Mouse (Mus musculus): ENCODE data around the gene Ggt7.
"Not testable (repeated sequence)": the region's sequence is repeated elsewhere in the genome, so short reads cannot be mapped to it uniquely, and the experiment has no call there.

Gene Ggt7

DNA sequence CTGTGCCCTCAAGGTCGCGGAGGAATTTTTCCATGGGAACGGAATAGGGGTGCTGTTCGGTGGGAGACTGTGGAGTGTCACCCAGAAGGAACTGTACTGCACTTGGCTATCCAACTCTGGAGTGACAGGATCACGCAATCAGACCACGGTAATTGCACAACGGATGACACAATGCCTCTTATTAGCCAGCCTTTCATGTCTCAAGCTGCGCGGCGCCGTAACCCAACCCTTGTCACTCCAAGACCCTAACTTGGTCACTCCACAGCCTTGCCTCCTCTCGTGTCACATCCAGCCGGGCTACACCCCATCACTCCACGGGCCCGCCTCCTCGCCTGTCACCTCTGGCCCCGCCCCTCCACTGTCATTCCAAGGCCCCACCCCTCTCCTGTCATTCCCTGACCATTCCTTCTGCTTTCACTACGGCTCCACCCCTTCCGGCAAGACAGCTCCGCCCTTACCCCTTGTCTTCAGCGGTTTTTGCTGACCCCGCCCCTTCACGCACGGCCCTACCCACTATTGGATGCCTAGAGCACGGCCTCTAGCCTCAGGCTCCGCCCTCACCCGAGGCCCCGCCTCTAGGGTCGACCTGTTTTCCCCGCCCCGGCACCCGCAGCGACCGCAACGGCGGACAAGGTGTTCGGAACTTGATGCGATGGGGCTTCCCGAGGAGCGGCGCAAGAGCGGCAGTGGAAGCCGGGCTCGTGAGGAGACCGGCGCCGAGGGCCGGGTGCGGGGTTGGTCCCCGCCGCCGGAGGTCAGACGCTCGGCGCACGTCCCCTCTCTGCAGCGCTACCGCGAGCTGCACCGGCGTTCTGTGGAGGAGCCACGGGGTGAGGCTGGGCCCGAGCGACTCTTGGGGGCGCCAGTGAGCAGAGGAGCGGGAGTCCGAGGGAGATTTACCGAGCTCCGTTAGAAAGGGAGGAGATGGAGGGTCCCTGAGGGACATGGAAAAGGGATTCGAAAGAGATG, at the start of gene Ggt7, which contains the start of gene Acss2:
TSS of gene Ggt7 (minus strand) at position 783 of the 969 bp plus-strand sequence.
TSS of gene Acss2 (plus strand) at position 494 of the 969 bp plus-strand sequence.
- peak; percentile 97 to 98 for DNase-seq (ENCODE audit: low spot score in 2 of 2)

DNA sequence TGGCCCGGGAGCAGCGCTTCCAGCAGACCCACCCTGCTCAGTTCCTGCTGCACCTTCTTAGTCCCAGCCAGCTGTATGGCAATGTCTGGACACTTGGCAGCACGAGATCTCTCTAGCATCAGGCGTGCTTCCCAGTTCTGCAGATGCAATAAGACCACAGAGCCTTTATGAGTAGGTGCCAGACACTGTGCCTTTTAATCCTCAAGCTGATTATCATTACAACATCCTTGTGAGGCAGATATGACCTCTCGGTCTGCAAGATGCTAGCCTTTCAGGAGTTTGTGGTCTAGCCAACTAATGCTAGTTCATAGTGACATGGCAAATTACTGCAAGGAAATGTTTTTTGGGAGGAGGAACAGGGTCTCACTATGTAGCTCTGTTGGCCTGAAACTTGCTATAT, 49.7 kb upstream of the Ggt7 start:
- no peak for DNase-seq (ENCODE audit: low spot score in 2 of 2)

DNA sequence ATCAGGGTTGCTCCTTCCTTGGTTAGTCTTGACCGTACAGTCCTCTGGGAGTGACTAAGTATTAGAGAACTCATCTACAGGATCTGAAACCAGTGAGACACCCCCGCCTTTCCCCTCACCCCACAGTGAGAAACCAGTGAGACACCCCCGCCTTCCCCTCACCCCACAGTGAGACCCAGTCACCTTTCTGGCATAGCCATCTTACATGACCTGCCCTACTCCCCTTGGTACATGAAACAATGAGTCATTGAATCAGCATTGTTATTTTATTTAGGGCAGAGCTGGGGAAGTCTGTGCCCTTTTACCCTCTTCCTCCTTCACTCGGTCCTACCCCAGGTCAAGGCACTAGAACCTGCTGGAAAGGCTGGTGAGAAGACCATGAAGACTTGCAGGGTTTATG, 44.9 kb upstream of the Ggt7 start:
- DNase-seq (ENCODE audit: low spot score in 2 of 2) = no peak

DNA sequence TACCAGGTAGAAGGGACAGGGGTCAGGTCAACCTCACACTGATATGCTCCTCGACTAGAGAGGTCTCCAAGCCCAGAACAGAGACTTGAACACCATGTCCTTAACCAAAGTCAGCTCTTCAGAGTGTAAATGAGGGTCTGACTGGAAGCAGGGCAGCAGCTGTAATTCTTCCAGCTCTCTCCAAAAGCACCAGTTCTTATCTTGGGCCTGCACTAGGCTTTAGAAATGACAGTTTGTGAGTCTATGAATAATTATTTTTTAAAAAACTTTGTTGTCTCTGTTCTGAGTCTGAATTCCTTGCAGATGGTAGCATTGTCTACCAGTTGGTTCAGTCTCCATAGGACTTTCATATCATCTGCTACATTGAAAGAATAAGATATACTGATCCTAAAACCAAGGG, 44.2 kb upstream of the Ggt7 start:
- no peak for DNase-seq (ENCODE audit: low spot score in 2 of 2)

DNA sequence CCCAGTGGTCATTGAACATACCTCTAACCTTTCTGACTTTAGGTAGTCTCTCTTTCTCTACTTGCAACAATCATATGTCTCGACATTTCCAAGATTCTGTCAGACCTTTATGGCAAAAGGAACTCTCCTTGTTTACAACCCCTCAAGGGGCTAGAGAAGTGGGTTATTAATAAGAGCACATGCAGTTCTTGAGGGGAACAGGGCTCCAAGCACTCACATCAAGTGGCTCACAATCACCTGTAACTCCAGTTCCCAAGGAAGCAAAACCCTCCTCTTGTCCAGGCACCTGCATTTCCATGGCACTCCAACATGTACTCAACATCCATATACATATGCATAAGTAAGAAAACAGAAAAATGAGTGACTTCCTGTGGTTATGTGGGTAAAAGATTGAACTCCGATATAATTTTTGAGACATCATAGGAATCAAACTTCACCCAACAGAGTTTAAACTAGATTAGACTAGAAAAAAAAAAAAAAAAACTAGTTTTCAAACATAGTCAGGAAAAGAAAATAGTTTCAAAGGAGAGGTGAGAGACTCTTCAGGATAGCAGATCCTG, 36.5 kb upstream of the Ggt7 start:
- DNase-seq (ENCODE audit: low spot score in 2 of 2) = no peak

DNA sequence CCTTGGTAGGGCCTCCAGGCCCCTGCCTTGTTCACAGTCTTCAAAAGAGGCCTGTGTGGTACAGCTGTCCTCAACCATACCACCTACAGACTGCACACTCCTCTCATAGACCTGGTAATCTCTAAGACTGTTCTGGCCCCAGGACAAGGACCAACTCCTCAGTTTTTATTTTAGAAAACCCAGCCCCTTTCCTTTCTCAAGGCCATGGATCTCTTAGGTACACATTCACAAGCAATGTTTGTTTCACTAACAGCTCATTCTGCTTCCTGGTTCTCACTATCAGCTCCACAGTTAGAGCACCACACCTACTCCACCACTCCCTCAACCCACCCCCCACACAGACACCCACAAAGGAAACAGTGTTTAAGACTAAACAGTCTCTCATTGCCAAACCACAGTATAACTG, 34.9 kb upstream of the Ggt7 start:
- DNase-seq (ENCODE audit: low spot score in 2 of 2) = no peak

DNA sequence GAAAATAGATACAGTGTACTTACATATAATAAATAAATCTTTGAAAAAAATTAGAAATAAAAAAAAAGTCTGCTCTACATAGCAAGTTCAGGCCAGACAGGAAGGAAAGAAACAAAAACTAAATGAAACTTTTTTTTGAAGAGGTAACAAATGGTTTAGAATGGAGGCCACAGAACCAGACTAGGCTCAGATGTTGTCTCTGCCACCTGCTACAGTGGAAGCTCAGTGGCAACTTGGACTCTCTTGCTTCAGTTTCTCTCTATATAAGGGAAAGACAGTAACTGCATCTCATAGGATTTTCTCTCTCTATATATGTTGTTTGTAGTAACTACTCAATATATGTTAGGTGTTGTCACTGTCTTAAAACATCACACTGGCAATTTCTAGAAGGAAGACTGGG, 34.3 kb upstream of the Ggt7 start:
- DNase-seq (ENCODE audit: low spot score in 2 of 2) = no peak

DNA sequence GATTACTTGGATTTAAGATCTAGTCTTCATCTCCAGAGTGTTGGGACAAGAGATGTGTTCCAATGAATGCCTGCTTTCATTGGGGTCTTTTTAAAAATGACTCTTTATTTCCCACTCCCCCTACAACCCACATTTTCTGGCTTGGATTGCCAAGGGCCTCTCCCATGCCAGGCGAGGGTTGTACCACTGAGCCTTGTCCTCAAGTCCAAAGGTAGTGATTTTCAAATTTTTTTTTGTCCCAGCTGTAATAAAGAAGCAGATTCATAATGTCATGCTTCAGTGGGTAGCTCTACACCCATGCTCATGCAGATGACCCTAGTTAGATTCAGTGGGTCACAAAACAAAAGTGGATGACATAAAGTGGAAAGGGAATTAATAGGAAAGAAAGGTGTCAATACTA, 28.9 kb upstream of the Ggt7 start:
- no peak for DNase-seq (ENCODE audit: low spot score in 2 of 2)

DNA sequence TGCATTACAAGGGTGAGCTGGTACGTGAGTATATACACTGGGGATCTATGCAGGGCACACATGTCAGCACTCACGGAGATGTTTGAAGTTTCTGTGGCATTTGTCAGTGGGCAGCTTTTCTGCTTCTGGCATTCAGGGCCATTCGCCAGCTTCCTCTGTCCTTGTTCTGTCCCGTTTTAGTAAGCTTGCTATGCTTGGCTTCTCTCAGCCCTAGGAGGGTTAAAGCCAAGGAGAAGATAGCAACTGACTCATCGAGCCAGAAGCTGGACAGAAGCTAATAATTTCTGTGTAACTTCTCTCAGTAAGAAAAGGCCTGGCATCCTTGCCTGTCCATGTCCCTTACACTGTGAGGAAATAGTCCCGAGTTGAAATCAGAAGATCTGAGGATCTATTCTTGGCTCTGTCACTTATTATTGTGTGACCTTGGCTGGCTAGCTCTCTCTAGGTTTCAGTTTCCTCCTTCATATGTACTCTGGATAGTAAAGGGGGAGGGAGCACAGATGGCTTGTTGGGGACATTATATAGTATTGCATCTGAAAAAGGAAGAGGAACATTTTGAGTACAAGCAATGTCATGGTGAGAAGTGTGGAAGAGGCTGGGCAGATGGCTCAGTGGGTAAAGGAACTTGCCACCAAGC, 22.9 kb upstream of the Ggt7 start:
- peak; percentile 17 to 22 for DNase-seq (ENCODE audit: low spot score in 2 of 2)

DNA sequence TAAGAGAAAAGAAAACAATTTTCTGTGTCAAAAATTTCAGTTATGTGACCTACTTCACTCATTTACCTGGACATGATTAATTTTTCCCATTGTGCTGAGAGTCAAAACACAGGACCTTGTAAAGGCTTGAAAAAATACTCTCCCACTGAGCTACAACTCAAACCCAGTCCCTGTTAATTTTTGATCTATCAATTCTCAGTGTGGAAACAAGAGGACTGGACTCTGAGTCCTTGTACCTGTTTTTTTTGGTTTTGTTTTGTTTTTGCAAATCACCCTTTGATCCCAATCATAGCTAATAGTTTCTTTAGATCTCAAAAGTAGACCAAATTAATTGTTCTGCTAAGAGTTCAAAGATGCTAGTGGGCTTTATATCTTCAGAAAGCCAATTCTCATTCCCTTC, 21.7 kb upstream of the Ggt7 start:
- no peak for DNase-seq (ENCODE audit: low spot score in 2 of 2)

DNA sequence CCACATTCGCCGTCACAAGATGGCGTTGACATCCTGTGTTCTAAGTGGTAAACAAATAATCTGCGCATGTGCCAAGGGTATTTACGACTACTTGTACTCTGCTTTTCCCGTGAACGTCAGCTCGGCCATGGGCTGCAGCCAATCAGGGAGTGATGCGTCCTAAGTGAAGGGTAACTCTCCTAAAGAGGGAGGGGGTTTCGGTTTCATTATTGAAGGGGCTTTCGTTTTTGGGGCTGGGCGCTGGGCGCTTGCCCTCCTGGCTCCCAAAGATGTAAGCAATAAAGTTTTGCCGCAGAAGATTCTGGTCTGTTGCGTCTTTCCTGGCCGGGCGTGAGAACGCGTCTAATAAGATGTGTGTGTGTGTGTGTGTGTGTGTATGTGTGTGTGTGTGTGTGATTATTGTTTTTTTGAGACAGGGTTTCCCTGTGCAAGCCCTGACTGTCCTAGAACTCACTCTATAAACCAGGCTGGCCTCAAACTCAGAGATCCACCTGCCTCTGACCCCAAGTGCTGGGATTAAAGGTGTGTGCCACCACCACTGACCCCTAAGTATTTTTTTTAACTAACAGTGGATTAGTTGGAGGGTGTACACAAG, 20.5 kb upstream of the Ggt7 start:
- not testable (repeated sequence) for DNase-seq (ENCODE audit: low spot score in 2 of 2)

DNA sequence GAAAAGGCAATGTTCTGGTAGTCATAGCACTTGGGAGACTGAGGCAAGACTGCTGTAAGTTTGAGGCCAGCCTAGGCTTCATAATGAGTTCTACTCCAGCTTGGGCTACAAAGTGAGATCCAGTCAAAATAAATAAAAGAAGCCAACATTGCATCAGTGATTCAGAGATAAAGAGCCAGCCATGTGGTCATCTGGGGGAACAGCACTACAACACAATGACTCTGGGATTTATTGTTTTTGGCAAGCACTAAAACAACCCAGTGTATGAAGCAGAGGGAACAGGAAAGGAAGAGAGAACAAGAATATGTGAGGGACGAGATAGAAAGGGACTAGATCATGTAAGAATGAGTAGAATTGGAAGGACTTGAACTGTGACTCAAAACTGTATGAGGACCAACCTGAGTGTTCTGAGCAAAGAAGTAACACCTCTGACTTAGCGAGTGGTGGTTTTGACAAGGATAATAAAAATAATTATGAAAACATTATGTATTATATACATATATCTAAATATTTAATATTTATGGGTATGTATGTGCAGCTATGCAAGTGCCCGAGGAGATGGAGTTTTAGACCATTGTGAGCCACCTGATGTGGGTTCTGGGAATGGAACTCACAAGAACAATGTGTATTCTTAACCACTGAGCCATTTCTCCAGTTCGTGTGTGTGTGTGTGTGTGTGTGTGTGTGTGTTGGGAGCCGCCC, 19.9 kb upstream of the Ggt7 start:
- DNase-seq (ENCODE audit: low spot score in 2 of 2) = no peak

DNA sequence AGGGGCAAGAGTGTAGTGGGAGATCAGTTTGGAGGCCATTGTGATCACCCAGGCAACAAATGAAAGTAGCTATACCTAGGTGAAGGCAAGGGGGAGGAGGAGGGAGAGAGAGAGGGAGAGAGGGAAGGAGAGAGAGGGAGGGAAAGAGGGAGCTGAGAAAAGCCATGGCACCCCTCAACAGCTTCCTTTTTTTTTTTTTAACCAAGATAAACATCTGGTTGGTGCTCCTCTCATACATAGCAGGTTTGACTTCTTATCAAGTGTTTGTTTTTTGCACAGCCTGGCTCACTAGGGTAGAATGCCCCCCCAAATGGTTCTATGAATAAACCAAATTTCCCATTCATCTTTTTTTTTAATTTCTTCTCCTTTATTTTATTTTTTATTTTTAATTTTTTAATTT, 18.3 kb upstream of the Ggt7 start:
- DNase-seq (ENCODE audit: low spot score in 2 of 2) = no peak

DNA sequence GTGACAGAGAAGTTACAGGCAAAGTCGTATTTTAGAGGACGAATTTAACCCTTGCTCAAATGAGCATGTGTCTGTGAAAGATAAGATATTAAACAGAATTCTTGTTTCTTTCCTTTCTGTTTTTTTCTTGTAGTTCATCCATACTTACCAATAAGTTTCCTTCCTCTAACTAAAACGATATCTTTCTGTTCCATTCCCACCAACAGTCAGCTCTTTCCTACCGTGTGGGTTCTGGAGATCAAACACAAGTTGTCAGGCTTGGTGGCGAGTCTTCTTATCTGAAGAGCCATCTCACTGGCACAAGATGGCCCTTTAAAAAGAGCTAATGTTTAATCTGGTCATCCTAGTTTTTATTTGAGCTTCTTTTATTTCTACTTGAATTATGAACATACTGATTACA, 9.3 kb upstream of the Ggt7 start:
- DNase-seq (ENCODE audit: low spot score in 2 of 2) = no peak

DNA sequence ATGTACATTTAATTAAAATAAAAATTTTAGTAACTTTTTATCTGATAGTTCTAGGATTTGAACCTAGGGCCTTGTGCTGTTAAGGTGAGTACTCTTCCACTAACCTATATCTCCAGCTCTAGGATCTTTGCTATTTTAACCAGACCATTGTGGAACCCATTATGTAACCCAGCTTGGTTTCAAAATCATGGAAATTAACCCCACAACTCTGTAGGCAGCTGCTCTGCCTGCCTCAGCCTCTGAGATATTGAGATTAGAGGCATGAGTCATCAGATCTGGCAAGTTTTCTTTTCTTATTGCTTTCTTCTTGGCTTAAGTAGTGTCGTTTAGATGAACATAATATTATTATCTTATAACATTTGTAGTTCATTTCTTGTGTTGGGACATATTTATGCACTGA, 6.3 kb upstream of the Ggt7 start:
- no peak for DNase-seq (ENCODE audit: low spot score in 2 of 2)

DNA sequence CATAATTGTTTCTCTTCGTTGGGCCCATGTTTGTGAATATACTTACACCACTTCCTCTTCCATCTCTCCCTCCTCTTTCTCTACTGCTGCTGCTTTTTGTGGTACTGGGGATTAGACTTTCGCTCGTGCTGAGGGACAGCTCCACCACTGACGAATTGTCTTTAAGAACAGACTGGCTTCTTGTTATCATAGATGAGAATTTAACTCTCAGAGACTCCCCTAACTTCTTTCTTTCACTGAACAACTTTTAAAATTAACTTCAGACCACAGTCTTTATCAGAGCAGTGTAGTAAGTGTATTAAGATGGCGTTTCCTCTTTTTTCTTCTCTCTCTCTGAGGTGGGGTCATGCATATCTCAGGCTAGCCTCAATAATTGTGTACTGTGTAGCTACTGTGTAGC, 5.7 kb upstream of the Ggt7 start:
- no peak for DNase-seq (ENCODE audit: low spot score in 2 of 2)

DNA sequence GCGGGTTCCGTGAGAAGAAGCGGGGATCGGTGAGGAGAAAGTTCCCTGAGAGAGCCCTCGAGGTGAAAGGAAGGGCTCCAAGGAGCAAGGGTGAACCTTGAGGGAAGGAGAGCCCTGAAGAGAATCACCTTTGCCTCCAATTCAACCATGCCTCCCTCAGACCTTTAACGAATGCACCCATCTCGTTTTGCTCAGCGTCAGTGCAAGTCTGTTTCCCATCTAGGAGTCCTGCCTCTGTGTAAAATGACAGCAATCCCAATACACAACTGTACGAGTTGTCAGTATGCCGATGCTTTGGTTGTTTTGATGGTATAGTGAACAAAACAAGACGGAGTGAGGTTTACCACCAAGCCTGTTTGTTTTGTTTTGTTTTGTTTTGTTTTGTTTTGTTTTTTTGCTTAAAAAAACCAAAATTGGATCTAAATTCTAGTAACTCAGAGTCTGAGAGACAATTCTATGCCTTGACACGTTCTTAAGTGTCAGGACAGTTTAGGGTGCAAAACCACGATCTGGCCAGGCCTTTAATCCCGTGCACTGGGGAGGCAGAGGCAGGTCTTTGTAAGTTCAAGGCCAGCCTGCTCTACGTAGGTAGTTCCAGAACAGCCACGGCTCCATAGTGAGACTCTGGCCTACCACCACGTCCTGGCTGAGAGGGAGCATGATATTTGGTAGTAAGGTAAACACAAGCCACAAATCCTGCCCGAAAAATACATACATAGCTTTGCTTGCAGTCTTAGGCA, 664 bp upstream of the Ggt7 start:
- DNase-seq (ENCODE audit: low spot score in 2 of 2) = no peak

DNA sequence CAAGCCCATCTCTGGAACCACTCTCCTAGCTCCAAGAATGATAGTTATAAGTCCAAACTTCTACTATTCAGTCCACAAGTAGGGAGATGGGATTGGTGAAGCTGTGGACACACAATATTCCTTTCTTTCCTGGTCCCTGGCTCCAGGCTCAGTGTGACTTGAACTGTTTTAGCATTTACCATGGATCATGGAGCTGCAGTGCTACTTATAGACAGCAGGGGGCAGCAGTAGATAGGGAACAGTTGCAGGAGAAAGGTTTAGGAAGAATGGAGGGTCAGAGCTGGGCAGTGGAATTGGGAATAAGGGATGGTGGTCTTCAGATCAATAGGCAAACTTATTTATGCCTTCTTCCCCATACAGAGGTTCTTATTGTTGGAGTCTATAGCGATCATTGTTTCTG, 2.1 kb downstream of the Ggt7 start:
- peak; percentile 63 to 81 for DNase-seq (ENCODE audit: low spot score in 2 of 2)

DNA sequence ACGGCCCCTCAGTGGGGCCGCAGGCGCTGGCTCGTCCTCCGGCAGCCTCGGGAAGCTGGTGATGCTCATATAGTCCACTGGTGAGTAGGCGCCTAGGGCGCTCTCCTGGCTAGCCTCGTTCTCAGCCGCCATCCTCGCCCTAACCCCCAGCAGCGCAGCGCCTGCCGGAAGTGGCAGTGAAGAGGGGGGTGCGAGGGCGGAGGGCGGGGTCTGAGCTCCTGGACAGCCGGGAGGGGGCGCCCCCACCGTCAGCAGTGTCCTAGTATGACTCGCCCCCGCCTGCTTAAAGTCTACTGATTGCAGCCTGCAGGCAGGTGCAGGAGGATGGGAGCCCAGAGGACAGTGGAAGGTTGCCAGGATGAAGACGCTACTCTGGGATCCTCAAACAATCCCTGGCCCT, 3.4 kb downstream of the Ggt7 start:
- peak; percentile 87 to 89 for DNase-seq (ENCODE audit: low spot score in 2 of 2)

DNA sequence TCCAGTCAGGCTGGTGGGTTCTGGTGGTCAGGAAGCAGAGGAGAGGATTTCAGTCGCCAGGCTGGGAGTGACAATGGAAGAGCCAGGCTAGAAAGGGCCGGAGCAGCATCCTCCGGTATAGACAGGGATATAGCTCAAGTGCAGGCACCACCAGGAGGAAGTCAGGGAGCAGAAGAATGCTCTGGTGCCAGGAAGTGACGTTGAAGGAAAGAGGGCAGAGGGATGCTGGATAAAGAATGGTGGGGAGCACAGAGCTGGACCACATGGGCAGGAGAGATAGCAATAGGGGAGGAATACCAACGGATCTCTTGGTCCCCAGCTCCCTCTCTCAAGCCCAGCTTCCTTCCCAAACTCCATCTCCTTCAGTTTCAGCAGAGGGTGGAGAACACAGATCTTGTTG, 4.5 kb downstream of the Ggt7 start:
- DNase-seq (ENCODE audit: low spot score in 2 of 2) = peak in 1 of 2 experiments; percentile 65

DNA sequence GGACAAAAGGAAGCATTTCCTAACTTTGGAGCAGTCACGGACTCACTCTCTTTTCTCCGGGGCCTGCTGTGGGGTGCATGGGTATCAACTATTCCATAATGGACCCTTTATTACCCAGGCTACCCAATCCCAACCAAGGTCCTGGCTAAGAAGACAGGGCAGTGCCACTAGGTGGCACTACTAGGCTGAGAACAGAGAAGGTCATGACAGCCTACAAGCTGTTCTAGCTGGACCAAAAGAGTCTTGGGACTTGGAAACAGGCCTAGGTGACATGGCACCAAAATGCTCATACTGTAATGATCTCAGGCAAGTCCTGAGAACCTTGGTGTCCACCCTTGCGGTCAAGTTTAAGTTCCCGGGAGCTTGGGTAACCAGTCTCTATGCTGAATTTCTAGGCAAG, 5.6 kb downstream of the Ggt7 start:
- peak in 1 of 2 experiments; percentile 42 for DNase-seq (ENCODE audit: low spot score in 2 of 2)

Measured in frontal cortex, postnatal 36 days (tissue).